Mouse (Mus musculus) E14TG2a.4 (cell line): ENCODE data around the gene Sox5.

ENCODE experiments used
- H3K27me3 ChIP-seq: 2 replicates; pipeline ENCODE4 v1.6.1; 2014; ENCODE audit warnings: low read length, control low read depth; ENCODE audit not compliant: insufficient read depth
- H3K36me3 ChIP-seq: 2 replicates; pipeline ENCODE4 v1.6.1; 2014; ENCODE audit warnings: low read length, control low read depth; ENCODE audit not compliant: insufficient read depth
- H3K4me1 ChIP-seq: replicated peaks from 2 replicates; pipeline ENCODE4 v1.6.1; 2014; ENCODE audit warnings: low read depth, low read length, control low read depth
- H3K4me3 ChIP-seq: replicated peaks from 2 replicates; pipeline ENCODE4 v1.5.1; 2014; ENCODE audit warnings: mild to moderate bottlenecking, low read length
- H3K9me3 ChIP-seq: 2 replicates; pipeline ENCODE4 v1.6.1; 2014; ENCODE audit warnings: low read length, control low read depth
- CTCF ChIP-seq: conservative IDR thresholded peaks from 2 replicates; pipeline ENCODE4 v1.5.1; 2014; ENCODE audit warnings: low read length
- NANOG ChIP-seq: IDR thresholded peaks from 2 replicates; pipeline ENCODE4 v1.6.1; 2014; ENCODE audit warnings: borderline replicate concordance, low read length, mixed read lengths
- POU5F1 ChIP-seq: IDR thresholded peaks from 2 replicates; pipeline ENCODE4 v1.6.1; 2014; ENCODE audit warnings: low read length, borderline replicate concordance

Sox5 gene

GRCm38 (mm10) chr6:144075327-144075941 is 706.3 kb downstream of the Sox5 start:
- no peaks in the 10 kb centered on the region for H3K36me3 ChIP-seq
- no peaks in the 10 kb centered on the region for H3K9me3 ChIP-seq
- H3K4me3 ChIP-seq = no peak overlapping the region
- no peaks in the 10 kb centered on the region for H3K4me1 ChIP-seq
- no peaks in the 10 kb centered on the region for H3K27me3 ChIP-seq
- TF ChIP-seq CTCF (no peak), POU5F1 (no peak)

- H3K27me3 ChIP-seq = no peaks in the 10 kb centered on the region
- TF ChIP-seq CTCF = no peak
- TF ChIP-seq NANOG = no peak
- TF ChIP-seq POU5F1 = no peak
- H3K36me3 ChIP-seq = no peaks in the 10 kb centered on the region
- H3K9me3 ChIP-seq = no peaks in the 10 kb centered on the region
- no peaks in the 10 kb centered on the region for H3K4me1 ChIP-seq
- H3K4me3 ChIP-seq = no peak overlapping the region
Measured at GRCm38 (mm10) chr6:144074826-144075225, 707.0 kb downstream of the Sox5 start.

GRCm38 (mm10) chr6:144070461-144070860 is 711.3 kb downstream of the Sox5 start:
- H3K4me3 ChIP-seq = no peak overlapping the region
- no peaks in the 10 kb centered on the region for H3K36me3 ChIP-seq
- H3K27me3 ChIP-seq = no peaks in the 10 kb centered on the region
- TF ChIP-seq CTCF = no peak
- no peak for TF ChIP-seq NANOG
- TF ChIP-seq POU5F1 = no peak
- H3K9me3 ChIP-seq = 0 out of 2 replicates have a peak, but pooled peaks cover 3% of the 10 kb centered on the region
- H3K4me1 ChIP-seq = no peaks in the 10 kb centered on the region

- TF ChIP-seq NANOG = no peak
- TF ChIP-seq CTCF = no peak
- no peak for TF ChIP-seq POU5F1
Measured at GRCm38 (mm10) chr6:144067491-144067890, 714.3 kb downstream of the Sox5 start.

GRCm38 (mm10) chr6:144062428-144062827 is 719.3 kb downstream of the Sox5 start:
- no peak for TF ChIP-seq NANOG
- TF ChIP-seq CTCF = 0 out of 2 replicates have a peak, but pooled peaks have one; percentile 3
- no peaks in the 10 kb centered on the region for H3K36me3 ChIP-seq
- no peak overlapping the region for H3K4me3 ChIP-seq
- H3K4me1 ChIP-seq = no peaks in the 10 kb centered on the region
- no peaks in the 10 kb centered on the region for H3K9me3 ChIP-seq
- no peaks in the 10 kb centered on the region for H3K27me3 ChIP-seq

More at GRCm38 (mm10) chr6:144067491-144067890, 714.3 kb downstream of the Sox5 start:
- no peaks in the 10 kb centered on the region for H3K4me1 ChIP-seq
- 0 out of 2 replicates have a peak, but pooled peaks cover 3% of the 10 kb centered on the region for H3K9me3 ChIP-seq
- no peaks in the 10 kb centered on the region for H3K27me3 ChIP-seq
- no peaks in the 10 kb centered on the region for H3K36me3 ChIP-seq
- H3K4me3 ChIP-seq = no peak overlapping the region

- Histone ChIP-seq H3K4me3 (no peak overlapping the region), H3K36me3 (no peaks in the 10 kb centered on the region), H3K9me3 (no peaks in the 10 kb centered on the region), H3K27me3 (no peaks in the 10 kb centered on the region), H3K4me1 (no peaks in the 10 kb centered on the region)
- TF ChIP-seq NANOG (no peak), CTCF (no peak), POU5F1 (no peak)
Measured at GRCm38 (mm10) chr6:144061814-144062213, 720.0 kb downstream of the Sox5 start.

GRCm38 (mm10) chr6:144057098-144057632 is 724.6 kb downstream of the Sox5 start:
- Histone ChIP-seq H3K9me3 (no peaks in the 10 kb centered on the region), H3K27me3 (no peaks in the 10 kb centered on the region), H3K36me3 (no peaks in the 10 kb centered on the region), H3K4me3 (no peak overlapping the region), H3K4me1 (no peaks in the 10 kb centered on the region)
- TF ChIP-seq CTCF (no peak), NANOG (no peak), POU5F1 (no peak)

- Histone ChIP-seq H3K9me3 (no peaks in the 10 kb centered on the region), H3K4me1 (no peaks in the 10 kb centered on the region), H3K27me3 (no peaks in the 10 kb centered on the region), H3K4me3 (no peak overlapping the region), H3K36me3 (no peaks in the 10 kb centered on the region)
- TF ChIP-seq POU5F1 (no peak), NANOG (no peak), CTCF (no peak)
Measured at GRCm38 (mm10) chr6:144056252-144057097, 725.3 kb downstream of the Sox5 start.
